Mouse (Mus musculus) midbrain, embryonic 13.5 days (tissue): ENCODE measurements around the gene Gprasp1. TPM values are rescaled to one million over a fixed set of nuclear protein-coding genes. Genes with fewer than 3 reads are reported as not detected.
"Not testable (repeated sequence)": the region's sequence is repeated elsewhere in the genome, so short reads cannot be mapped to it uniquely, and the experiment has no call there.

ENCODE experiments used
- ATAC-seq: fragments of 200-750 bp; cut with Nextera tagmentation; 2 replicates; pipeline ENCODE4 v1.8.0; 2017; ENCODE audit warnings: mild to moderate bottlenecking, moderate TSS enrichment, moderate library complexity
- H3K27ac ChIP-seq: fragments of 300-500 bp; sonication (generic); 2 replicates; pipeline ENCODE4 v1.5.1; 2015; ENCODE audit warnings: inconsistent platforms, mild to moderate bottlenecking, moderate library complexity
- H3K27me3 ChIP-seq: fragments of 300-500 bp; sonication (generic); 2 replicates; pipeline ENCODE4 v1.6.1; 2015; ENCODE audit warnings: mild to moderate bottlenecking, inconsistent platforms
- H3K36me3 ChIP-seq: fragments of 300-500 bp; sonication (generic); 2 replicates; pipeline ENCODE4 v1.6.1; 2015; ENCODE audit warnings: mild to moderate bottlenecking, inconsistent platforms
- H3K4me1 ChIP-seq: fragments of 300-500 bp; sonication (generic); replicated peaks from 2 replicates; pipeline ENCODE4 v1.6.1; 2015; ENCODE audit warnings: inconsistent platforms
- H3K4me2 ChIP-seq: fragments of 300-500 bp; sonication (generic); replicated peaks from 2 replicates; pipeline ENCODE4 v1.6.1; 2015; ENCODE audit warnings: moderate library complexity, mild to moderate bottlenecking, inconsistent platforms
- H3K4me3 ChIP-seq: fragments of 300-500 bp; sonication (generic); replicated peaks from 2 replicates; pipeline ENCODE4 v1.5.1; 2015; ENCODE audit warnings: mild to moderate bottlenecking, inconsistent platforms
- H3K9ac ChIP-seq: fragments of 300-500 bp; sonication (generic); replicated peaks from 2 replicates; pipeline ENCODE4 v1.6.1; 2015; ENCODE audit warnings: mild to moderate bottlenecking, inconsistent platforms
- H3K9me3 ChIP-seq: fragments of 300-500 bp; sonication (generic); 2 replicates; pipeline ENCODE4 v1.6.1; 2016; ENCODE audit warnings: mild to moderate bottlenecking, inconsistent platforms
- WGBS: fragments of 180-500 bp; shearing (Covaris S2); methylation state at CpG from one replicate; pipeline ENCODE4 v1.1.7; 2015; 5-methylcytosine and 5-hydroxymethylcytosine counted together
- polyA plus RNA-seq: library from polyadenylated mRNA; unstranded; fragments of >200 nt; fragmentation: Nextera tagmentation; extraction: Ambion mirVana; gene quantifications from 2 replicates; pipeline ENCODE4 v1.2.1, GENCODE M21; 2015

Gprasp1 gene
- 163 and 181 TPM in 2 replicates for polyA plus RNA-seq

GRCm38 (mm10) chrX:135742304-135743055, at the start of gene Gprasp1, which contains the start of gene Armcx5:
TSS of gene Gprasp1 (plus strand) at chrX:135742733.
TSS of gene Armcx5 (plus strand) at chrX:135742733.
- Histone ChIP-seq H3K9ac (peak within 1 kb of the TSS; percentile 75), H3K4me2 (peak within 1 kb of the TSS; percentile 65), H3K27ac (peak within 1 kb of the TSS; percentile 91), H3K4me1 (peaks cover 11% of the 10 kb centered on the region), H3K36me3 (peaks cover 8% of the 10 kb centered on the region; the same call in 1 of the 2 replicates), H3K9me3 (no peaks in the 10 kb centered on the region), H3K4me3 (peak within 1 kb of the TSS; percentile 62), H3K27me3 (peaks cover 5% of the 10 kb centered on the region; the same call in 1 of the 2 replicates)
- ATAC-seq = peak; percentile 98
- 23% methylated on average over 48 of the region's 48 CpGs for WGBS

DNA sequence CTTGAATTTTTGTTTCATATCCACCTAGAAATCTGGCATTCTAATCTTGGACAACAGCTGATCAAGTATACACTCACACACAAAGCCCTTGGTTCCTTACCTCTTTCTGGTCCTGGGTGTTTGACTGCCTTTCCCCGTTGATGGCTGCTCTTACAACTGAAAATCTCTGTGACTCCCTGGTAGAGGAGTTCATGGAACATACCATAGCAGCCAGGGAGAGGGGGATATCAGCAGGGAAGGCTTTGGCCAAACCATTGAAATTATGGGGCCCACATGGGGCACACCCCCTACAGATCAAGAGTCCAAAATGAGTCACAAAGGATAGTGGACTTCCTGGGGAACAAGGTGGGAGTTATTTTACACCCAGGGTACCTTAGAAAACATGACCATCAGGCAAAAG, 48.9 kb upstream of the Gprasp1 start, which contains the start of gene Tcp11x2:
Tcp11x2 (minus strand) TSS at position 158 of the 400 bp plus-strand sequence.
- no peak for ATAC-seq
- no peak within 1 kb of the TSS for H3K27ac ChIP-seq

DNA sequence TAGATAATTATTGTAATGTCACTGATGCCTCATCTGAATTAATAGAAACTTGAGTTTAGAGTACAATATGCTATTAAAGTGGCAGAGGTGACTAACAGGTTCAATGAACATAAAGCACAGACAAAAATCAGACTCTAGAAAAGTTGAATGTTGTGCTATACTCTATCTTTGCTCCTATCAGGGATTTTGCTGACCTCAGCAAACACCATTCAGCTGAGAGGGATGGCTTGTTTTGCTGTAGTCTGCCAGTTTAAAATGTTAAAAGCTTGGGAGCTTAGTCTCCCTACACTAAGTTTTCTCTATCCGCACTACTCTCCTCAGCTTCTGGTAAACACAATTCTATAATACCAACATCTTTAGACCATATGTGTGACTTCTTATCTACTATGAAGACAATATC, 39.4 kb upstream of the Gprasp1 start:
- Histone ChIP-seq H3K9me3 (no peaks in the 10 kb centered on the region), H3K36me3 (no peaks in the 10 kb centered on the region), H3K4me1 (no peaks in the 10 kb centered on the region), H3K27me3 (peaks cover 3% of the 10 kb centered on the region; the same call in 1 of the 2 replicates), H3K27ac (no peak overlapping the region), H3K9ac (no peak overlapping the region), H3K4me2 (no peak overlapping the region), H3K4me3 (no peak overlapping the region)
- WGBS = 94% methylated on average over 1 of the region's 1 CpGs
- ATAC-seq = no peak

More for the DNA sequence above, 48.9 kb upstream of the Gprasp1 start, which contains the start of gene Tcp11x2:
- H3K27me3 ChIP-seq = peaks cover 4% of the 10 kb centered on the region; the same call in 1 of the 2 replicates
- no peaks in the 10 kb centered on the region for H3K9me3 ChIP-seq
- H3K36me3 ChIP-seq = no peaks in the 10 kb centered on the region
- no peak within 1 kb of the TSS for H3K4me3 ChIP-seq
- H3K4me1 ChIP-seq = no peaks in the 10 kb centered on the region
- H3K9ac ChIP-seq = no peak within 1 kb of the TSS
- H3K4me2 ChIP-seq = no peak within 1 kb of the TSS
- WGBS = 66% methylated on average over 1 of the region's 1 CpGs

GRCm38 (mm10) chrX:135704349-135704748, 38.2 kb upstream of the Gprasp1 start:
- H3K27ac ChIP-seq = no peak overlapping the region
- H3K4me3 ChIP-seq = no peak overlapping the region
- H3K9me3 ChIP-seq = no peaks in the 10 kb centered on the region
- H3K36me3 ChIP-seq = no peaks in the 10 kb centered on the region
- H3K27me3 ChIP-seq = peaks cover 3% of the 10 kb centered on the region; the same call in 1 of the 2 replicates
- no peak for ATAC-seq
- no peak overlapping the region for H3K4me2 ChIP-seq
- no peaks in the 10 kb centered on the region for H3K4me1 ChIP-seq
- H3K9ac ChIP-seq = no peak overlapping the region
- 57% methylated on average over 2 of the region's 2 CpGs for WGBS

- H3K4me2 ChIP-seq = no peak overlapping the region
- WGBS = 87% methylated on average over 2 of the region's 2 CpGs
- no peaks in the 10 kb centered on the region for H3K4me1 ChIP-seq
- no peak overlapping the region for H3K4me3 ChIP-seq
- no peaks in the 10 kb centered on the region for H3K9me3 ChIP-seq
- no peak overlapping the region for H3K9ac ChIP-seq
- no peaks in the 10 kb centered on the region for H3K36me3 ChIP-seq
- ATAC-seq = no peak
- no peak overlapping the region for H3K27ac ChIP-seq
- H3K27me3 ChIP-seq = no peaks in the 10 kb centered on the region; the same call in 1 of the 2 replicates
These were observed 29.7 kb upstream of the Gprasp1 start for GRCm38 (mm10) chrX:135712845-135713244.

DNA sequence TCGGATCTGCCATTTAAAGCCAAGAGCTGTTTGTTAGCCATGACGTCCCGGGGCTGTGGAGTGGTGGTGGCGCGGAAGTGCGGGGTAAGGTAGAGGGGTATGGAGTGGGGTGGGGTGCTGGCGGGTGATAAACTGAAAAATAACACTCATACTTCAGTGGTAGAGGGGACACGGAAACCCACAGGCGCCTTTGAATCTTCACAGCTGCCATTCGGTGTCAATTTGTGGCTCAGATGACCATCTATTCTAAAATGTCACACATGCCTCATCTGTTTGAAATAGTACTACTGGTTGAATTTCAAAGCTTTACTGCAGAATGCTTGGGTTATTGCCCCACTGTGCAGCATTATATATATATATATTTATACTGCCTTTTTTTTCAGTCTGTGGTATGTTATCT, 17.4 kb upstream of the Gprasp1 start, which contains the start of gene Tmsb15a:
Tmsb15a (minus strand) TSS at position 101 of the 400 bp plus-strand sequence.
- Histone ChIP-seq H3K9ac (no peak within 1 kb of the TSS), H3K4me2 (no peak within 1 kb of the TSS), H3K4me3 (no peak within 1 kb of the TSS), H3K4me1 (no peaks in the 10 kb centered on the region), H3K27me3 (peaks cover 14% of the 10 kb centered on the region), H3K27ac (no peak within 1 kb of the TSS), H3K36me3 (no peaks in the 10 kb centered on the region), H3K9me3 (no peaks in the 10 kb centered on the region)
- ATAC-seq = no peak
- 85% methylated on average over 10 of the region's 10 CpGs for WGBS

DNA sequence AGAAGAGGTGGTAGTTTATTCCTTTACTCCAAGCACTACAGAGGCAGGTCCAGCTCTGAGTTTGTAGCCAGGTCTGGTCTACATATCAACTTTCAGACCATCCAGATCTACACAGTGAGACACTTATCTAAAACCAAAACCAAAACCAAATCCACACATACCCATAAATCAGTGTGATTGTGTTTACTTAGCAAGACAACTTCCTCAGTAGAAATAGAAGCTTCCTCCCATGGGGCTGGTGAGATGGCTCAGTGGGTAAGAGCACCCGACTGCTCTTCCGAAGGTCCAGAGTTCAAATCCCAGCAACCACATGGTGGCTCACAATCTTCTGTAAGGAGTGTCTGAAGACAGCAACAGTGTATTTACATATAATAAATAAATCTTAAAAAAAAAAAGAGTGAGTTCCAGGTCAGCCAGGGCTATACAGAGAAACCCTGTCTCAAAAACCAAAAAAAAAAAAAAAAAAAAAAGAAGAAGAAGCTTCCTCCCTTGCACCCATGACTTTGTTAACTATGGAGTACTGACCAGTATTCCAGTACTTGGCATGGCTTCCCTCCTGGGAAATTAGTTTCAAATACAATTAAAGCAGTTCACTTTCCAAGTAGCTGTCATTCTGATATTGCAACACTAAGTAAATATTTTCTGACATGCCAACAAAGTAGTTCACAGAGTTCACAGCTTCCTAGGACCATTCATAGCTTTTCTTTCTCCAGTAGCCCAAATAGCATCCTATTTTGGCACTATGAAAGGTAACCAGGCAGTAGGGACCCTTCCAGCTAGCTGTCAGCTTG, 3.6 kb upstream of the Gprasp1 start:
- ATAC-seq = no peak
- H3K9ac ChIP-seq = no peak overlapping the region

GRCm38 (mm10) chrX:135743056-135743355, 473 bp downstream of the Gprasp1 start:
- peak overlapping the region; percentile 75 for H3K9ac ChIP-seq
- H3K4me2 ChIP-seq = peak overlapping the region; percentile 65
- WGBS = 28% methylated on average over 7 of the region's 7 CpGs

More for the DNA sequence above, 3.6 kb upstream of the Gprasp1 start:
- Histone ChIP-seq H3K4me1 (peaks cover 8% of the 10 kb centered on the region), H3K4me3 (no peak overlapping the region), H3K36me3 (no peaks in the 10 kb centered on the region), H3K4me2 (no peak overlapping the region), H3K27ac (no peak overlapping the region), H3K9me3 (no peaks in the 10 kb centered on the region), H3K27me3 (peaks cover 5% of the 10 kb centered on the region; the same call in 1 of the 2 replicates)
- 98% methylated on average over 2 of the region's 2 CpGs for WGBS

GRCm38 (mm10) chrX:135745376-135745775, 2.8 kb downstream of the Gprasp1 start:
- WGBS = 97% methylated on average over 3 of the region's 3 CpGs

More at GRCm38 (mm10) chrX:135743056-135743355, 473 bp downstream of the Gprasp1 start:
- Histone ChIP-seq H3K4me3 (peak overlapping the region; percentile 62), H3K9me3 (no peaks in the 10 kb centered on the region), H3K27ac (peak overlapping the region; percentile 91), H3K36me3 (peaks cover 8% of the 10 kb centered on the region; the same call in 1 of the 2 replicates), H3K27me3 (peaks cover 2% of the 10 kb centered on the region; the same call in 1 of the 2 replicates), H3K4me1 (peaks cover 11% of the 10 kb centered on the region)
- peak; percentile 46 for ATAC-seq

DNA sequence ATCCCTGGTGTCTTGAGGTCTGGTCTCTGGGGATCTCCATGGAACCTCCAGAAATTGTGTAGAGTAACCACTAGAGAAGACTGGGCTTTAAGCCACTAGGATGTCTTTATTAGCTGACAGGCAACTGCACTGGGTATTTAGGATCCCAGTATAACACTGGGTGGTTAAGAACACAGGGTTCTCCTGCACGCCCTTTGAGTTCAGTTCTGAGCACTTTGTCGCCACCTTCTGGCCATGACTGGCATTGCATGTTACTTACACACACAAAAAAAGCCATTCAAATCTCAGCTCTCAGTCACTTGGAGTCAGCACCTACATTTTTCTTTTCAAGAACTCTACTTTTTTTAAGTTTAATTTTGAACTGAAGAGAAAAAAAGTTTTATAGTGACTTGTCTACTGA, 10.3 kb downstream of the Gprasp1 start:
- H3K27ac ChIP-seq = no peak overlapping the region
- 2% methylated on average over 2 of the region's 2 CpGs for WGBS
- H3K4me3 ChIP-seq = no peak overlapping the region
- no peaks in the 10 kb centered on the region for H3K9me3 ChIP-seq
- no peak for ATAC-seq
- 0 out of 2 replicates have a peak, but pooled peaks cover 9% of the 10 kb centered on the region for H3K36me3 ChIP-seq
- H3K4me1 ChIP-seq = no peaks in the 10 kb centered on the region
- no peaks in the 10 kb centered on the region for H3K27me3 ChIP-seq
- no peak overlapping the region for H3K4me2 ChIP-seq
- no peak overlapping the region for H3K9ac ChIP-seq

More at GRCm38 (mm10) chrX:135745376-135745775, 2.8 kb downstream of the Gprasp1 start:
- ATAC-seq, H3K9ac ChIP-seq, H3K27me3 ChIP-seq, H3K27ac ChIP-seq, H3K4me3 ChIP-seq, H3K4me2 ChIP-seq, H3K9me3 ChIP-seq: not testable (repeated sequence)
- Histone ChIP-seq H3K4me1 (peaks cover 11% of the 10 kb centered on the region), H3K36me3 (peaks cover 13% of the 10 kb centered on the region; the same call in 1 of the 2 replicates)

- Histone ChIP-seq H3K4me3 (no peak overlapping the region), H3K27ac (no peak overlapping the region), H3K36me3 (peaks cover 3% of the 10 kb centered on the region; the same call in 1 of the 2 replicates), H3K4me2 (no peak overlapping the region), H3K9me3 (no peaks in the 10 kb centered on the region), H3K27me3 (no peaks in the 10 kb centered on the region), H3K9ac (no peak overlapping the region), H3K4me1 (no peaks in the 10 kb centered on the region)
- ATAC-seq = no peak
These were observed 19.2 kb downstream of the Gprasp1 start for GRCm38 (mm10) chrX:135761707-135762106.
